Mouse (Mus musculus): Measurements from ENCODE around the gene Gm20388. TPM values are rescaled to one million over a fixed set of nuclear protein-coding genes. Genes with fewer than 3 reads are reported as not detected.

The Gm20388 gene
- polyA plus RNA-seq, 1 experiment from 2014 or later, result 2.5 TPM

- Histone ChIP-seq H3K27ac (no peak overlapping the region), H3K4me1 (peaks cover 13% of the 10 kb centered on the region), H3K36me3 (no peaks in the 10 kb centered on the region), H3K27me3 (ENCODE audit: low read depth, poor library complexity, severe bottlenecking) (peaks cover 11% of the 10 kb centered on the region; the same call in 1 of the 2 replicates), H3K9me3 (replicated peaks) (no peaks in the 10 kb centered on the region), H3K4me3 (no peak overlapping the region)
- WGBS, result 84% methylated on average over 7 of the region's 7 CpGs
- no peak for DNase-seq (ENCODE audit: low spot score)
These were observed 222.5 kb downstream of the Gm20388 start for GRCm38 (mm10) chr8:120133169-120133568.

DNA sequence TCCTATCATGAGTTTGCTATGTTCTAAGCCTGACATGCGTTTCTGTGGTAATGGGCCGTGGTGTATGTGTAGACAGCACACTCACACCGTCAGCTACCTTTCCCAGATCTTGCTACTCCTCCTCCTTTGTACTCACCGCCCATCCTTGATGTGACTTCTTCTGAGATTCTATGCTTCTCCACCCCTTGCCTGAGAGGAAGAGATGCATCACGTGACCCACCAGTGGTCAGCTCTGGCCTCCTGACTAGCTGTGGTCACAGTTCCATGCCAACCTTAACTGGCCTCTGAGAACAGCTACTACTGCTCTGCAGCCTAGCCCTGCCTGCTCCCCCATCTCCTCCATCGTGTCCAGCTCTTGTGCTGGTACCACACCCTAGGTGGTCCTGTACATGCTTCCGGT, 225.0 kb downstream of the Gm20388 start:
- whole genome bisulfite sequencing, result 90% methylated on average over 7 of the region's 7 CpGs
- Histone ChIP-seq H3K27ac (no peak overlapping the region), H3K27me3 (ENCODE audit: low read depth, poor library complexity, severe bottlenecking) (peaks cover 28% of the 10 kb centered on the region), H3K36me3 (no peaks in the 10 kb centered on the region), H3K9me3 (replicated peaks) (no peaks in the 10 kb centered on the region), H3K4me3 (no peak overlapping the region), H3K4me1 (no peaks in the 10 kb centered on the region)
- no peak for DNase-seq (ENCODE audit: low spot score)

- WGBS, result 69% methylated on average over 7 of the region's 7 CpGs
- Histone ChIP-seq H3K27ac (no peak overlapping the region), H3K4me3 (no peak overlapping the region), H3K9me3 (replicated peaks) (no peaks in the 10 kb centered on the region), H3K36me3 (no peaks in the 10 kb centered on the region), H3K27me3 (ENCODE audit: low read depth, poor library complexity, severe bottlenecking) (peaks cover 36% of the 10 kb centered on the region), H3K4me1 (no peaks in the 10 kb centered on the region)
- DNase-seq (ENCODE audit: low spot score), result no peak
These were observed 226.0 kb downstream of the Gm20388 start for GRCm38 (mm10) chr8:120136618-120137017.

DNA sequence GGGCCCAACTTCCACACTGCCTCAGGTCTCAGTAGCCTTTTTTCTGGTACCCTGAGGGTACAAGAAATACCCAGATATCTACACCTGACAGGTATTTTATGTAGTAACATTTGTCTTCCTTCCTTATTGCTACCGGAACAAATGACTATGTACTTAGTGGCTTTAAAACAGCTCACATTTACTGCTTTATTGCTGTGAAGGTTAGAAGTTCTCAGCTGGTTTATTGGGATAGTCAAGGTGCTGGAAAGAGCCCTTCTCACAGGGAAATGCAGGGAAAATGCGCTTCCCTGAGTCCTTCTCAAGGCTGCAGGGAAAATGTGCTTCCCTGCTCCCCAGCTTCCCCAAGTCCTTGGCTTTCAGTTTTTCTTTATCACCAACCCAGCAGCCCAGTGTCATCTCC, 228.3 kb downstream of the Gm20388 start:
- DNase-seq (ENCODE audit: low spot score), result no peak
- Histone ChIP-seq H3K27ac (no peak overlapping the region), H3K27me3 (ENCODE audit: low read depth, poor library complexity, severe bottlenecking) (peaks cover 32% of the 10 kb centered on the region), H3K4me1 (peaks cover 4% of the 10 kb centered on the region), H3K36me3 (no peaks in the 10 kb centered on the region), H3K9me3 (replicated peaks) (no peaks in the 10 kb centered on the region), H3K4me3 (no peak overlapping the region)
- 71% methylated on average over 2 of the region's 2 CpGs for WGBS

DNA sequence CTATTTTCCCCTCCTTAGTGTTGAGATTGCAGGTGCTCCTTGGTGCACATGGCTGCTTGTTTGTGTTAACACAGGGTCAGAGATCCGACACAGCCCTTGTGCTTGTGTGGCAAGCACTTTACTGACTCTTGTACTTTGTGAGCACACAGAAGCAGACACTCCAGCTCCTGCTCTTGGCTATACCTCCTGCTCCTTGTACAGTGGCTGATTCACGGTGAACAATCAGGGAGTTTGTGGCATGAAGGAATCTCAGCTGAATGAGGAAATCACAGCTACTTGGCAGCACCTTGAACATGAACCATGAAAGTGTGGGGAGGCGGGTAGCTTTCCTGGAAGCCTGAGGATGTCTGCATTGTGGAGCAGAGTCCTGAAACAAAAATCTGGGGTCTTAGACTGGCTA, 230.1 kb downstream of the Gm20388 start:
- H3K27ac ChIP-seq, result no peak overlapping the region
- peaks cover 18% of the 10 kb centered on the region for H3K4me1 ChIP-seq
- H3K36me3 ChIP-seq, result no peaks in the 10 kb centered on the region
- no peak overlapping the region for H3K4me3 ChIP-seq
- 71% methylated on average over 3 of the region's 3 CpGs for WGBS
- H3K9me3 ChIP-seq (replicated peaks), result no peaks in the 10 kb centered on the region
- DNase-seq (ENCODE audit: low spot score), result no peak
- H3K27me3 ChIP-seq (ENCODE audit: low read depth, poor library complexity, severe bottlenecking), result peaks cover 36% of the 10 kb centered on the region

DNA sequence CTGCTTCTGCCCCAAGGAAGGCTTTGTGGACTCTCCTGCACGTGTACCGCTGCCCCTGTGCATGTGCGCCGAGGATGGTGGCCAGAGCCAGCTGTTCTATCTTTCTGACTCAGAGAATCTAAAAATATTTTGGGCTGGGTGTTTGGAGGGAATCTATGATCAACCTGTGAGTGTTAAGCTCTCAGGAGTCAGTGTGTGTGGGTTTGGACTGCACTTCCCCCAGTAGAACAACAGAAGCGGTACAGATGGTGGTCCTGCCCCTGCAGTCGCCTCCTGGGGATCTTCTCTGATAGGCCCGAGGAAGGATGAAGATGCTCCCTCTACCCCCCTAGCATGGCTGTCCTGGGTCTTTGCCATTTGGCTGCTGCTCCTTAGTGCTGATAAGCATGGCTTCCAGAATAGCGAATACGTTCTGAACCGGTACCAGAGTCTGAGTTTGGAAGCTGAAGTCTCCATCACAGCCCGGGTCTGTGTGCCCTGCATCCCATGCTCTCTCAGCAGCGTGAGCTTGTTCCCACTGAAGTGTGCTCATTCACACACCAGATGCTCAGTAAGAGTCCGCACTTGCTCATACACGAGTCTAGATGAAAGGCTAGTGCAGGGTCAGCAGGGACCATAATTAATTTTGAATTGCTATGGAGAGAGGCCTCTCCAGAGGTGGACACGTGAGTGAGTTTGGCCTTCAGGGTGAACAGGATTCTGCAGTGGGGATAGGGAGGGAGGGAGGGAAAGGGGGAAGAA, 233.4 kb downstream of the Gm20388 start:
- peaks cover 18% of the 10 kb centered on the region for H3K4me1 ChIP-seq
- H3K36me3 ChIP-seq, result no peaks in the 10 kb centered on the region
- 67% methylated on average over 15 of the region's 15 CpGs for WGBS
- DNase-seq (ENCODE audit: low spot score), result no peak
- H3K9me3 ChIP-seq (replicated peaks), result no peaks in the 10 kb centered on the region
- no peak overlapping the region for H3K4me3 ChIP-seq
- H3K27me3 ChIP-seq (ENCODE audit: low read depth, poor library complexity, severe bottlenecking), result peaks cover 26% of the 10 kb centered on the region
- H3K27ac ChIP-seq, result peak overlapping the region; percentile 61

- DNase-seq (ENCODE audit: low spot score), result no peak
- Histone ChIP-seq H3K27me3 (ENCODE audit: low read depth, poor library complexity, severe bottlenecking) (peaks cover 19% of the 10 kb centered on the region), H3K4me3 (no peak overlapping the region), H3K9me3 (replicated peaks) (no peaks in the 10 kb centered on the region), H3K4me1 (peaks cover 22% of the 10 kb centered on the region), H3K36me3 (no peaks in the 10 kb centered on the region), H3K27ac (peak overlapping the region; percentile 61)
- WGBS, result 58% methylated on average over 12 of the region's 12 CpGs
These were observed 234.1 kb downstream of the Gm20388 start for GRCm38 (mm10) chr8:120144652-120145301.

DNA sequence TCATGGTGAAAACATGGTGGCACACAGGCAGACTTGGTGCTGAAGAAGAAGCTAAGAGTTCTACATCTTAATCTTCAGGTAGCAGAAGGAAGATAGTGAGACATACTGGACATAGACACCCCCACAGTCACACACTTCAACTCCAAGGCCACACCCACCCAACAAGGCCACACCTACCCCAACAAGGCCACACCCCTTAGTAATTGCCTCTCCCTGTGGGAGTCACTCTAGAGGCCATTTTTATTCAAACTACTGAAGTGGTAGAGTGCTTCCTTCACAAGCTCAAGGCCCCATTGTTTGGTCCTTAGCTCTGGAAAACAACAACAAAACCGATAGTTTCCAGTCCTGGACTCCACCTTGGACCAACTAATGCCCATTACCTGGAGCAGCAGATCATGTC, 235.4 kb downstream of the Gm20388 start:
- Histone ChIP-seq H3K4me3 (no peak overlapping the region), H3K4me1 (peaks cover 30% of the 10 kb centered on the region), H3K27me3 (ENCODE audit: low read depth, poor library complexity, severe bottlenecking) (peaks cover 13% of the 10 kb centered on the region; the same call in 1 of the 2 replicates), H3K36me3 (no peaks in the 10 kb centered on the region), H3K9me3 (replicated peaks) (no peaks in the 10 kb centered on the region), H3K27ac (no peak overlapping the region)
- WGBS, result 87% methylated on average over 1 of the region's 1 CpGs
- no peak for DNase-seq (ENCODE audit: low spot score)

GRCm38 (mm10) chr8:120150028-120150427, 239.4 kb downstream of the Gm20388 start:
- Histone ChIP-seq H3K9me3 (replicated peaks) (no peaks in the 10 kb centered on the region), H3K27me3 (ENCODE audit: low read depth, poor library complexity, severe bottlenecking) (0 out of 2 replicates have a peak, but pooled peaks cover 3% of the 10 kb centered on the region), H3K4me1 (peaks cover 46% of the 10 kb centered on the region), H3K4me3 (no peak overlapping the region), H3K27ac (no peak overlapping the region), H3K36me3 (no peaks in the 10 kb centered on the region)
- no peak for DNase-seq (ENCODE audit: low spot score)
- WGBS, result 73% methylated on average over 12 of the region's 12 CpGs

DNA sequence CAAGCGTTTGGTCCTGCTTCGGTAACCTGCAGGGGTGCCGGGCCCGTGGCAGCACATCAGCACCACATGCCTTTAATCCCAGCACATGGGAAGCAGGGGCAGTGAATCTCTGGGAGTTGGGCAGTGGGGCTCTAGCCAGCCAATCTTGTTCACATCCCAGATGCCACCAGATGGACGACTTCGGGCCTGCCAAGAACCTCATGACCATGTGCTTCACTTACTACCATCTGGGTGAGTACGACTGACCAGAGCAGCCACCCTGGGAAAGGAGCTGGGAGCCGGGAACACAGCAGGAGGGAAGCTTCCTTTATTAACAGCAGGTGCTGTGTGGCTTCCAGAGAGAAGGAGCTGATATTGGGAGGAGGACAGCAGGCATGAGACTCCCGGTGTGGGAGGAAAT, 240.5 kb downstream of the Gm20388 start:
- DNase-seq (ENCODE audit: low spot score), result no peak
- H3K9me3 ChIP-seq (replicated peaks), result no peaks in the 10 kb centered on the region
- H3K27me3 ChIP-seq (ENCODE audit: low read depth, poor library complexity, severe bottlenecking), result no peaks in the 10 kb centered on the region
- H3K27ac ChIP-seq, result no peak overlapping the region
- no peak overlapping the region for H3K4me3 ChIP-seq
- H3K36me3 ChIP-seq, result no peaks in the 10 kb centered on the region
- 67% methylated on average over 9 of the region's 9 CpGs for WGBS
- peaks cover 52% of the 10 kb centered on the region for H3K4me1 ChIP-seq

GRCm38 (mm10) chr8:120152636-120153035, 242.0 kb downstream of the Gm20388 start:
- H3K27me3 ChIP-seq (ENCODE audit: low read depth, poor library complexity, severe bottlenecking), result 0 out of 2 replicates have a peak, but pooled peaks cover 4% of the 10 kb centered on the region
- WGBS, result 61% methylated on average over 7 of the region's 7 CpGs
- DNase-seq (ENCODE audit: low spot score), result no peak
- no peaks in the 10 kb centered on the region for H3K9me3 ChIP-seq (replicated peaks)
- no peaks in the 10 kb centered on the region for H3K36me3 ChIP-seq
- peaks cover 65% of the 10 kb centered on the region for H3K4me1 ChIP-seq
- no peak overlapping the region for H3K4me3 ChIP-seq
- H3K27ac ChIP-seq, result peak overlapping the region; percentile 76

DNA sequence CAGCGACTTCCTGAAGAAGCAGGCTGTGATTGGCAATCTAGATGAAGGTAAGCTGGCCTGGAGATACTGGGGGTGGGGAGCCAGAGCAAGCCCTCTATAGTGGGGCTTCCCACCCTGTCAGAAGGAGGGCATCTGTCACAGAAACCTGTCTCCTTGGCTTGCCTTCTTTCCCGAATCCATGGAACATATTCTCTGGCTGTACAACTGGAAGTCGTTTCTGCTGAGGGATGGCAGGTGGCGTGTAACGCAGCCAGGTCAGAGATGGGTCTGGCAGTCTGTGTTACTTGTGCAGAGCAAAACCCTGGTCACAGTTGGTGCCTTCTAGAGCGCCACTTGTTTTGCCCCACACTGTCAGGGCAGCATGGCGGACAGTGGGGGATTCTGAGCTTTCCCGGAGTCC, 249.7 kb downstream of the Gm20388 start:
- Histone ChIP-seq H3K27me3 (ENCODE audit: low read depth, poor library complexity, severe bottlenecking) (peaks cover 50% of the 10 kb centered on the region), H3K9me3 (replicated peaks) (no peaks in the 10 kb centered on the region), H3K36me3 (no peaks in the 10 kb centered on the region), H3K4me1 (peaks cover 38% of the 10 kb centered on the region), H3K4me3 (no peak overlapping the region), H3K27ac (0 out of 2 replicates have a peak overlapping the region, but pooled peaks have one; percentile 33)
- DNase-seq (ENCODE audit: low spot score), result no peak
- WGBS, result 80% methylated on average over 8 of the region's 8 CpGs

- 79% methylated on average over 16 of the region's 16 CpGs for WGBS
- peaks cover 24% of the 10 kb centered on the region for H3K4me1 ChIP-seq
- peaks cover 64% of the 10 kb centered on the region for H3K27me3 ChIP-seq (ENCODE audit: low read depth, poor library complexity, severe bottlenecking)
- no peaks in the 10 kb centered on the region for H3K9me3 ChIP-seq (replicated peaks)
- no peak for DNase-seq (ENCODE audit: low spot score)
- H3K36me3 ChIP-seq, result no peaks in the 10 kb centered on the region
- no peak overlapping the region for H3K27ac ChIP-seq
- H3K4me3 ChIP-seq, result no peak overlapping the region
These were observed 251.2 kb downstream of the Gm20388 start for GRCm38 (mm10) chr8:120161658-120162403.
